Mouse (Mus musculus): ENCODE measurements around the gene Tcf12. TPM values are rescaled to one million over a fixed set of nuclear protein-coding genes. Genes with fewer than 3 reads are reported as not detected.

Tcf12 gene
- total RNA-seq, 2 experiments from 2014 or later: 120 to 131 TPM

DNA sequence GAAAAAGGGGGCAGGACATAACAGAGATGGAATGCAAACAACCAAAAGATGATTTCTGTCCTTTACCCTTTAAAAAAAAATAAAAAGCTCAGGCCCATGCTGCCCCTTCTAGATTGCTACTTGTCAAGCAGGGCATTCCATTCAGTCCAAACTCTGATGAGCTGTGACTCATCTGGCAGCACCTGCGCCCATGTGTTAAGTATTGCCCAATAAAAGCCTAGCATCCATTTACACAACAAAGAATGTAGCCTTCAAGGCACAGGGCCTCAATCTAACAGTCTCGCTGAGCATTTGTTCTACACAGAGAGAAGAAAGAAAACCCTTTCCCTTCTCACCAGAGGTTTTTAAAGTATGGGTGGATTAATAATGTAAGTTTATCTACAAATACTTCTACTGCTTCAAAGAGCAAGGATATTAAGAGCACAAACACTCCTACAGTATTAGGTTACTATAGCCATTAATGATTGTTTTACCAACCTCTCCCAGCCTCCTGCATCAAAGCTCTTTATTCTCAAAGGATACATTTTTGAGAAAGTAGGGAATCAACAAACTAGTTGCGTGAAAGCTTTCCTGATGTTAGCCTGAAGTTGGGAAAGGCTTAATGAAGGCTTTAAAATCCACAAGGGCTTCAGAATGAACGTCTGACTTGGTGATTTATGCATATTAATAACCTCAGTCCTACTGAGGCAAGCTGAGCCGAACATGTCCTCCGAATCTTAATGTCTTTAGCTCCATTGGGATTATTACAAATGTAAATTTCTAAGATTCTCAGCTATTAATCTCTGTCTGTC lies 195.6 kb downstream of the Tcf12 start:
- DNase-seq (ENCODE audit: low spot score in 2 of 2): no peak

DNA sequence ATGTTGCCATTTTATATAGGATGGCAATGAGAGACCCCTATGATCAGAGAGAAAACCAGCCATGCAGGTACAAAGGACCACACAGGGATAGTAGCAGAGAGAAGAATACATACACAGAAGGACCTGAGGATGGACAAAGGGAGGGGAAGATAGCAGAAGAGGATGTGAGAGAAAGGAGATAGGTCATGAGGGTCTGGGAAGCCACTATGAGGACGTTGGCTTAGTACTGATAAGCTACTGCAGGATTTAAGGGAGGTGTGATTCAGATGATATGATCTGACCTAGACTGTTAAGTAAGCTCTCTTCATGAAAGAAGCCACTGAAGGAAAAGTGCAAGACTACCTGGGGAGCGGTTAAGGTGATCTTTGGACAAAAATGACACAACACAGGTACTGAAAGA lies 205.1 kb downstream of the Tcf12 start:
- DNase-seq (ENCODE audit: low spot score in 2 of 2): no peak

DNA sequence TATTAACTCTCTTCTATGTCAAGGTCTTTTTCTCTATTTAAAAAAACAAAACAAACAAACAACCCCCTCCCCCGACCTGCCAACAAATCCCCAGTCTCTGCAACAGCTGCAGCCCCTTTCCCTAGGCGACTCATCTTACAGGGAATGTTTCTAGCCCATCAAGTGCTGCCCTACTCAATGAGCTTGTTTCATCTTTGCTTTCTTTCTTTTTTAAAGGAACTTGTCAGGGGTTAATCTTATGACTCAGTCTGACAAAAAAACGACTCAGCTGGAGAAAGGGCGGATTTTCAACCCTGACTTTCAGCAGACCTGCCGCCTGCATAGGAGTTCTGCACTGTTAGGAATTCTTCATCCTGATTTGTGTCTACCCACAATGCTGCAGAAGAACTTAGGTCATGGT lies 212.8 kb downstream of the Tcf12 start:
- no peak for DNase-seq (ENCODE audit: low spot score in 2 of 2)

DNA sequence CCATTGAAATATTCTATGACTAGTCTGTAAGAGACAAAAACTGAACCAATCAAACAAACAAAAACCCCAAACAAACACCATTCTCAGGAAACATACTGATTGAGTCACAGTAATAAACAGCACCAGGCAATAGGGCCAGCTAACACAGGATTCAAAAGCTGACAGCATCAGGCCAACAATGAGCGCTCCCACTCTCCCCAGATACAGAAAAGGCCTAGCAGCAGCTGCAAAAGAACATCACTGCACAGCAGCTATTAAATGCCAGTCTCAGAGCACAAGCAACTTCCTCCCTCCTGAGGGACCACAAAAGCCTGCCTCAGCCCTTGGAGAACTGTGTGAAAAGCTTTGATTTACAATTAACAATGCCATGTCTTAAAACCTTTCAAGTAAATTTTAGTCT lies 214.3 kb downstream of the Tcf12 start:
- DNase-seq (ENCODE audit: low spot score in 2 of 2): peak in 1 of 2 experiments; percentile 18

DNA sequence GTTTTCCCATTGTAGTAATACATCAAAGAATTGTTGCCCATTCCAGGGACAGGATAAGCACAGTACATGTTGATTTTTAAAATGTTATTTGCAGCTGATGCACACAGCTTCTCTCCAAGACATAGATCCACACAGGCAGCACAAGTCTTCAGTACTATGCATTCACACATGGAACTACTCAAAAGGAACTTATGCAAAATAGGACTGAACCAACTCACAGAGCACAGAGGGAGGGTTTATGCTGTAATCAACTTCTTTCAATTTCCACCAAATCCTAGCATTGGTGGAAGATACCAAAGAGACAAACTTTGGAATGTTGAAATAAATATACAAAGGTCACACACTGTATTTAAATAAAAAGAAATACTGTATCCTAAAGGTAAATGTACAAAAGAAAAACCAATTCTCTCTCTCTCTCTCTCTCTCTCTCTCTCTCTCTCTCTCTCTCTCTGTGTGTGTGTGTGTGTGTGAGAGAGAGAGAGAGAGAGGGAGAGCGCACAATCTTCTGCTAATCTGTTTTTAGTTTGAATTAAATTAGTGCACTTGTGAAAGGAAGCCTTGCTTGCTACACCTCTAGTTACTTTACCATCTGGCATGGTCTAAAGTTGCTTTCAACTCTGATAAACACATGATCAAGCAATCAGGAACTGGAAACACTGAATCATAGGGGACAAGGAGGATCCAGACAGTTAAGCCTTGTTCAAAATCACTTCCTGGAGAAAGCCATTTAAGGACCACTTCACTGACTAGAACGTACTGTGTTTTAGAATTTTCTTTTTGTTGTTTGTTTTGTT lies 215.5 kb downstream of the Tcf12 start:
- peak in 1 of 2 experiments; percentile 16 for DNase-seq (ENCODE audit: low spot score in 2 of 2)

DNA sequence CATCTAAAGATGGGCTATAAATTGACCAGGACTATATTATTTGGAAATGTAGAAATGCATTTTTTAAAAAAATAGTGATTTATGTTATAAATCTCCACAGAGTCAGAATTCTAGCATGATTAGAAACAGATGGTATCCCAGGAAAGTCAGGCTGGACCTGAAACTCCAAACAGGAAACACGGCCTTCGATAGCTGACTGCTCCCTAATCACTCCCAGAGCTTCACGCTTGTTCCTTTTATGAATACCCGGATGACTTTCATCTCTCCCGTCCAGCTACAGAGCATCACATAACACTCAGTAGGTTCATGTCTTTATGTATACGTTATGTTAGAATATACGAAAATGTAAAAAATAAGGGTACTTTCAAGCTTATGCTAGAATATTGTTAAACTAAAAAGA lies 216.4 kb downstream of the Tcf12 start:
- DNase-seq (ENCODE audit: low spot score in 2 of 2): no peak

DNA sequence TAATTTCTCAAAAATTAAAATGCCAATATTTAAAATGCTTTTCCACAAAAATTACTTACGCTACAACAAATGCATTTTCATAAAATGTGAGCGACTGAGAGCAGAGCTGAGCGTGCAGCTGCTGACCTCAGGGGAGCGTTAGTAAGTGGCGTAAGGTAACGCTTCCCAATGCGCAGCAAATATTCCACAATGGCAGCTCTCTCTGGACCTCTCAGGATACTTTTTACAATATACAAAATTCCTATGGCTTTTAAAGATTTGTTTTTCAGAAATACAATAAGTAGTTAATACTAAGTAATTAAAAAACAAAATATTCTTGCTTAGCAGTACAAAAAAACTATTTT lies 216.8 kb downstream of the Tcf12 start:
- no peak for DNase-seq (ENCODE audit: low spot score in 2 of 2)

DNA sequence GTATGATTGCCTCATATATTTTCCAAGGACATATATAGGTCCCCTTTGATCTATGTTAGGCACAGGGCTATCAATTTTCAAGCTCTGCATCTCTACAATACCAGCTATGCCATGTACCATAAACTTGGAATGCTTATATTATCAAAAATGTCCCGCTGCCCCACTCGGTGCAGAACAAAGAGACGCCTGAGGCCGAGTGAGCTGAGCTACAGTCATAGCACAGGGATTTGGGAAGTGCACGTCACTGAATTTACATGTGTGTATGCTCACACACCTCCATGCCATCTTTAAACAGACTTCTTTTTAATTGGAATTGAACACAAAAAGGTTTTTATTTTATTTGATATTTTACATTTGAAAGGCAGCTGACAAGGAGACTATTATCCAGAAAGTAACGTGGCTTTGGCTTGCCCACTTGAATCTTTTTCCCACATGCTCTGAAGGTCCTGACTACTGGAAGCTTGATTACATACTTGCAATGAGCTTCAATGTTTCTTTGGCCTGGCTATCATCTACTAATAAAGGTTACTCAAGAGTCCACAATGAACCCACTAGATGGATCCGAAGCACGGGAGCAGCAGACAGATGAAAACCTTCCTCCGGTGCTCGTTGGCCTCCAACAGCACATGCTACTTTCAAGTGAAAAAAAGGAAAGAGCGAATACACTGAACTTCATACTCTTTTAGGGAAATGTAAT lies 217.3 kb downstream of the Tcf12 start:
- no peak for DNase-seq (ENCODE audit: low spot score in 2 of 2)

DNA sequence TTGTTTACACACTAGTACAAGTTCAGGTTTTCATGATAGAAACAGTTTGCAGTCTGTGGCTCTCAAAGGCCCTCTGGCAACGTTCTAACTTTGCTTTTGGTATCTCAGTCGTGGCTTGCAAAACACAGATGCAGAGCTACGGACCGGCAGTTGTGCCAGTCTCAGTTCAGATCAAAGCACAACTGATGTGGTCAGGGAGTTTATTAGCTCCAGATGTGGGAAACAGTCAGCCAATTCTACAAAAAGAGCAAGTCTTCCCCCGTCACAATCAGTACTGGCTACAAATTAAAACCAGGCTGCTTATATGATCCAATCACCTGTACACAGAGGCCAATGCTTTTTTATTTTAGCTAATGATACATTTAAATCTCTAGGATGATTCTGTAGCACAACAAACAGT lies 223.2 kb downstream of the Tcf12 start:
- peak in 1 of 2 experiments; percentile 15 for DNase-seq (ENCODE audit: low spot score in 2 of 2)

DNA sequence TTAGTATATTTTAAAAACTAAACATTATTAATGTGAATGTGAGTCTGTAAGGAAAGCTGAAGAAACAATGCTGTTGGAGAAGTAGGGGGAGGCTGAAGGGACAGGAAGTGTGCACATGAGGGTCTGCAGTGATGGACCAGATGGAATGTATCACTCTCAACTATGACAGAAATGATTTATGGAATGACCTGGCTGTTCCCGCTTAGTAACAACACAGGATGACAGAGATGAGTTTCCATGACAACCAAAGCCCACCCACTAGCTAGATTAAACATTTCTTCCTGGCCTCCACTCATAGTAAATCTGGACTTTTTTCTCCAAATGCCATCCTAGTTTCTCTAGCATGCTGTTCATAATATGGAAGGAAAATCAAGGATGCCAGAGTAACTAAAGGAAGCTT lies 231.0 kb downstream of the Tcf12 start:
- DNase-seq (ENCODE audit: low spot score in 2 of 2): no peak

DNA sequence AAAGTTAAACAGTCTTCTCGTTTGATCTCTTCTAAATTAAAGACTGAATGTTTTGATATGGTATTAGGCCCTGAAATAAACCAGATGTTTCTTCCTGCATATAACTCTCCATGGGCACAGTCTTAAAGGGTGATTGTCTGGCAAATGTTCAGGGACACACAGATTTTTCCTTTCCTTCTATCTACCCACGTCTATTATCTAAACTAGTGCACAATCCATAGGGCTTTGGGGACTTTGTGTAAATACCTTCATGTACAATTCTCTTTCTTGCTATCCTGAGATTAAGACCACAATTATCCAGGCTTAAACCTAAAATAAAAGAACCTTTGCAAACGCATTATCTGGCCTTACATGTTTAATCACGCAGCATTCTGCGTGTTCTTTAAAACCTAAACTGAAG lies 231.7 kb downstream of the Tcf12 start:
- no peak for DNase-seq (ENCODE audit: low spot score in 2 of 2)

DNA sequence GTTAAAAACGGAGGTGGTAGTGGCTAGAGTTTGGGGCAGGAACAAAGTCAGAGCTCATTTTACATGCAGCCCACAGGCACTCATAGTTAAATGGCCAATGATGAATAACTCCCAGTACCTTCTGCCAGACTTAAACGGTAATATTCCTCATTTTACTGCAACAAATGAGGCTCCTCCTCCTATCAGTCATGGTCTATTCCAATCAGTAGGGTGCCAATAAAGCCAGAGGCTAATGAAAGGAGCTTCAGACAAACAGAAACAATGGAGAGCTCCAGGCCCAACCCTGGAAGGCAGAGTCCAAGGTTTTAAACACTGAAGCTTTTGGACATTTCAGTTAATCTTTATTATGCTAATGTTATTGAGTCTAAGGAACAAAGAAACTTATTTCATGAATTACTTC lies 232.3 kb downstream of the Tcf12 start:
- DNase-seq (ENCODE audit: low spot score in 2 of 2): no peak

DNA sequence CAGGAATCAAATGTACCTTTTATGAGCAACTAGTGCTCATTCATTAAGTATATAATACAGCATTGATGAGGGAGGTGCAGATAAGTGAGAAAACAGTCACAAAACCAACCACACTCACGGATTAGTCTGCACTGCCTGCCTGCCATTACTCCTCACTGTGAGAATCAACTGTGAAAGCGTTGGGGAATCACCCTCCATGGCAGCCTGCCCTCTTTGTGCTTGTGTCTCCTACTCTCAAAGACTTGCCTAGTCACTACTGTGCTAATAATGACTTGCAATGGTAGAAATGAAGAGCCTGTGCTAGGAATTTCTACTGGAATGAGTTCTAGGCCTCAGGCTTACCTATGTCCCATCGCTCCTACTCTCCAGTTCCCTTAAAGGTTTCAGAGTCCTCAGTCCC lies 233.8 kb downstream of the Tcf12 start:
- DNase-seq (ENCODE audit: low spot score in 2 of 2): no peak

DNA sequence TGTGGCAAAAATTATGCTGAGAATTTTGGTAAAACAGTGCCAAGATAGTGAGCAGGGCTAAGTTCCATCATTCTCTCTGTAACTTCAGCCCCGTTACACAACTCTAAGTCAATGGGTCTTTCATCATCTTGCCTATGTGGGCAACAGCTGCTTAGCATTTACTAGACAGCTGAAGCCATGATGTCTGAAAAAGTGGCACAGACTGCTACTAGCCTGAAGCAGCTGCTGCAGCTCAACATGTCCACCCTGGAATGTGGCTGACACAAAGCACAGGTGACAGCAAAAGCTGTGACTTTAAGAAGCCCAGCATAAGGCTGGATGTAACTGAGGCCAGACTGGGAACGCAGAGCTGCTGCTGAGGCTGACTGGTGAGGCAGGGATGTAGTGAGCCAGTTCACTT lies 236.9 kb downstream of the Tcf12 start:
- no peak for DNase-seq (ENCODE audit: low spot score in 2 of 2)

DNA sequence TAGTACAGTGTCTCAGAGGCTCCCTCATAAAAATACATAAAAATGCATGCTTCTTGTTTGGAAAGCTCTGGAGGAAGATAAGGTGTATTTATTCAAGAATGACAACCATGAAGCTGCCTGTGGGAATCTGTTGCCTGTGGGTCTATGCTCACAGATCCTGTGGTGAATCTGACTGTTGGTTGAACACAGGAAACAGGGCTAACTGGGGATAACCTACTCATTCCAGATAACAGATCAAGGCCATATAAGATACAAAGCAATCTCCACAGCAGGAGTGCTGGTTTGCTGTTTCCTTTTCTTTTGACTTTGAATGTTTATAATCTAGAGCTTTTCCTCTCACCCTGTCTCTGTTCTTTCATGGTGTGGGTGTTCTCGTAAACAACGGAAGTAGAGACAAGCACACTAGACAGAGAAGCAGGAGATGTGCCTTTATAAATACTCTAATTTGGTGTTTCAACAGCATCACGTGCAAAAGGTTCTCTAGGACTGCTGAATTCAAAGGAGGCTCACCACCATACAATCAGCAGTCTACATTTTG lies 237.6 kb downstream of the Tcf12 start:
- DNase-seq (ENCODE audit: low spot score in 2 of 2): no peak

DNA sequence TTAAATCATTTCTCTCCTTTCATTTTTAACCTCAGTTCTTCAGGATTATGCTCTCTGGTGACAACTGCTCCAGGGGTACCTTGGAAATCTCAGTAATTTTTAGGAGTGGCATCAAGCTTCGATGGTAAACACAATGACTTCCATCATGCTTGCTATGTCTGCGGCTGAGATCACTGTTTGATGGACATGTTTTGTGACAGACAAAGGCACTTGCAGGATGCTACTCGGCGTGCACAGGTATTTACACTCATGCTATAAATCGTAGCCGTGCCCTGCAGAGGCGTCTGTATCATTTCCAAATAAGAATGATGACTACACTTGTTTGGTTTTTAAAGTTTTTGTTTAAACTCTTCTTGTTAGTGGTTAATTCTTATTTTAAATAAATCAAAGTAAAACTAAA lies 248.3 kb downstream of the Tcf12 start:
- no peak for DNase-seq (ENCODE audit: low spot score in 2 of 2)

DNA sequence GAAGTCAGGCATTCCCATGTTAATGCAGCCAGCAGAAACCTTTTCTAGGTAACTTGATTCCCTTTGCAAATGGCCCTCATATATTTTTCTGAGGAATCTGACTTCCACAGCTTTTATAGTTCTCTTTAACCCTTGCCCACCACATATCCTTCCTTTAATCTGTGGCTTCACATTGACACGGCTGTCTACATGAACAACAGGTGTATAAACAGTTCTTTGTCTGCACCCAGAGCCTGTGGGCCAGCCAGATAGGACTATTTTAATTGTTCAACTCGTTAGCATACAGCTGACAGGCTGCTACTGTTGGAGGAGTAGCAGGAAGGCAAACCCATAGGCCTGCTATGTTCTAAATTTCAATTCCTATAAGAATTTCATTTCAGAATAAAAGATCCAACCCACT lies 250.0 kb downstream of the Tcf12 start:
- DNase-seq (ENCODE audit: low spot score in 2 of 2): no peak

DNA sequence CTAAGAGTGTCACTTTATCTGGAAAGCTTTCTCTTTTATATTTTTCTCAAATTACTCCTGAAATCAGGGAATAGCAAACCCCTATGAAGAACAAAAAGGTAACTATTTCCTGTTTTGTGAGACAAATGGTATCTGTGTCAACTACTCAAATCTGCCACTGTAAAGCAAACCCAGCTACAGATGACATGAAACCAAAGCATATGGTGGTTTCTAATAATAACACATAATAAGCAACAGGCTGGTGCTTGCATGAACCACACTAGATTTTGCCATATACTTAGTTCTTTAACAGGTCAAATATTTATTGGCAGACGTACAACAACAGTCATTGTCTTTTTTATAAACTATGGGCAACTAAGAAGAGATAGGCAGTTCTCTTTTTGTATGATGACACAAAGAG lies 253.7 kb downstream of the Tcf12 start:
- no peak for DNase-seq (ENCODE audit: low spot score in 2 of 2)

DNA sequence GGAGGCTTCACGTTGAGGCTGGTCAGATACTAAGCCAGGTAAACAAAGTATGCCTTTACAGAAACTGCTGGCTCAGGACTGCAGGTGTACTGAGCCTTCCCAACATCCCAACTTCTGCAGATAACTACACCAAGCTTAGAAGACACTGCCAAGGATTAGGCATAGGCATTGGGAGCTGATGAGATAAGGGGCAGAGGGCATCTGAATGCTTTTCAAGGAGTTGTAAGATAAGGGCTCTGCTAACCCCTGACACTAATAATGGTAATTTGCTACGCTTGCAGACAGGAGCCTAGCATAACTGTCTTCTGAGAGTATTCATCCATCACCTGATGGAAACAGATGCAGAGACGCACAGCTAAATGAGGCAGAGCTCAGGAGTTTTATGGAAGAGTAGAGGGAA lies 257.8 kb downstream of the Tcf12 start:
- no peak for DNase-seq (ENCODE audit: low spot score in 2 of 2)

DNA sequence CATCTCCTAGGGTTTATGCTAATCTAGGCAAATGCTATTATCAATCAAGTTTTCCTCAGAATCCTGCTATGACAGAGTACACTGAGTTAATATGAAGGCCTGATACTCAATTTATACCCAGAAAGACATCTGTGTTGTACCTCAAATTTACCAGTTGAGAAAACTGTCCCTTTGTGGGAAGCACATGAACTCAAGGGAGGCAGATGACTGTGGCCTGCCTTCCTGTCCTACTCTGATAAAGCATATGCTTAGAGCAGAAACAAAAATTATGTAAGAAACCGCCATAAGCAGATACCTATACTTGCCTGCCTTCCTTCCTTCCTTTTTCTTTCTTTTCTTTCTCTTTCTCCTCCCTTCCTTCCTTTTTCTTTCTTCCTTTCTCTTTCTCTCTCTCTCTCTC lies 261.4 kb downstream of the Tcf12 start:
- DNase-seq (ENCODE audit: low spot score in 2 of 2): no peak

DNA sequence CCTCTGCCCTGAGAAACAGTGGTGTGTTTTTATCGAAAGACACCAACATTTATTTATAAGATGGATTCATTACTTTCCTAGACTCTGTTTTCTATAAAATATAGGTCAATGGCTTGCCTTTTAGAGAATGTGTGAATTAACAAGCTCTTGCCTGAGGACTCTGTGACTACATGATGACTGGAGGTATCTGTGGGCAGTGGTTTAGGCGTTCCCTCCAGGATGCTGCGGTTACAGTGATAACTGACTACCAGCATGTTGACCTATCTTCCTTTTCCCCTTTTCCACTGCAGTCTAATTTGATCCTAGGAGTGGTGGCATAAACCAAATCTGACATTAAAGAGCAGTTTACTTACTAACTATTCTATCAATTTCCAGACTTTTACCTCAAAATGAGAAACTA lies 263.3 kb downstream of the Tcf12 start:
- DNase-seq (ENCODE audit: low spot score in 2 of 2): no peak

DNA sequence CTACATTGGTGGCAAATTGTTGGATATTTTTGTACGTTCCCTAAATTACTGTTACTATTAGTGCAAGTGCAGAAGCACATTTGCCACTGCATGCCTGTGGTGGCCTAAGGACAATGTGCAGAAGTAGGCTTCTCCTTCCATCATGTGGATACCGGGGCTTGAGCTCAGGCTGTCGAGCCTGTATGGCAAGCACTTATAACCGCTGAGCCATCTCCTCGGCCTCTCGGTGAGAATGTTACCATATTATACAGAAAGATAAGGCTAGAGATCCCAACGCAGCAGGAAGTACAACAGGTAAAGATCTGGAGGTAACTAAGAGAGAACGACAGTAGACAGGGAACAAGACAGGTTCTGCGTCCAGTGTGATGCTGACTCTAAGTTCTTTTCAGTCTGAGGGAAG lies 263.8 kb downstream of the Tcf12 start:
- no peak for DNase-seq (ENCODE audit: low spot score in 2 of 2)
